Mouse (Mus musculus) 3T3-L1 (cell line): ENCODE data around the gene H2al1d.
"Not testable (repeated sequence)": the region's sequence is repeated elsewhere in the genome, so short reads cannot be mapped to it uniquely, and the experiment has no call there.

Experiments used
- DNase-seq: peaks from one replicate; pipeline ENCODE4 v3.0.0-alpha.2; 2015; ENCODE audit warnings: low read depth, low spot score

H2al1d gene

DNA sequence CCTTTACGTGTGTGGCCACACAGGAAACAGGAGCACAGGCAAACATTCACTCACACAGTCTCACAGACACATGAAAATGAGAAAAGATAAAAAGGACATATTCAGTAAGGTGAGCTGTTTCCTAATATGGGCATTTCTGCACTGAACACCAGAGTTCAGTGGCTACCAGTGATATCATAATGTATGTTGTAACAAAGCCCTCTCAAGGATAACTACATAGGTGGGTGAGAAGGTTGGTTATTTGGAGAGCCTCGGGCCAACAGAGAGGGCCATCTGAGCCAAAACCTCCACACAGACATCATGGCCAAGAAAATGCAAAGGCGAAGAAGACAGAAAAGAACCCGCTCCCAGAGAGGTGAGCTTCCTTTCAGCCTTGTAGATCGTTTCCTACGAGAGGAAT, at the start of gene H2al1d:
TSS of gene H2al1d (plus strand) at position 301 of the 400 bp plus-strand sequence.
- DNase-seq = not testable (repeated sequence)

DNA sequence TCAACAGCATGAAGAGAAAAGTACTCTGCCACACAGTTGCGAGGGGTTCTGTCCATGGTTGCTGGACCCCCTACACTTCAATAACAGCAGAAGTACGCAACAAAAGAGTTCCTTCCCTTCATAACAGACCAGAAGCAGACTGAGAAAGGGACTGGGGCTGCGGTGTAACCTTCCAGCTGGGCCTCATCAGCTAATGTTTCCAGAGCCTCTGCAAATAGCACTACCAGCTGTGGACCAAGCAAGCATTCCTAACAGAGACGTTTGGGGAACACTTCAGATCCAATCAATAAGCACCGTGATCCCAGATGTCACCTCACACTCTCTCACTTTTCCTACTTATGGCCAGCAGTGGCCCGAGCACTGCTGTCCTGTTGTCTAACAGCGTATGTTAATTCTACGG, 43.7 kb upstream of the H2al1d start:
- no peak for DNase-seq

DNA sequence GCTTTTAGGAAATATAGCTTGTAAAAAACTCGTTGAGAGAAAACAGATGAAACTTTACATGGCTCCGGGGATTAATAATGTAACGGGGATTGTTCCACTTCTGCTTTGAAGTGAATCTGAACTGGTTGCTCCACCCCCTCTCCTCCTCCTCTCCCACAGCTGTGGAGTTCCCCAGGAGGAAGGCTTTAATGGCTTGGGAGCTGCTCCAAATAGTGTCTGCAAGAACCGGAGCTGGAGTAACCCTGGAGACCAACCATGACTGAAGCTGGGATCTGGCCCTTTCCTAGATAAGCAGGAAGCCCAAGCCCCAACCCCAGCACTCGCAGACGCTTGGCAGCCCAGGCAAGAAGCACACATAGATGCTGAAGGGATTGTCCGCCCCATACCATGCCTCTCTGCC, 40.8 kb upstream of the H2al1d start:
- DNase-seq = no peak

DNA sequence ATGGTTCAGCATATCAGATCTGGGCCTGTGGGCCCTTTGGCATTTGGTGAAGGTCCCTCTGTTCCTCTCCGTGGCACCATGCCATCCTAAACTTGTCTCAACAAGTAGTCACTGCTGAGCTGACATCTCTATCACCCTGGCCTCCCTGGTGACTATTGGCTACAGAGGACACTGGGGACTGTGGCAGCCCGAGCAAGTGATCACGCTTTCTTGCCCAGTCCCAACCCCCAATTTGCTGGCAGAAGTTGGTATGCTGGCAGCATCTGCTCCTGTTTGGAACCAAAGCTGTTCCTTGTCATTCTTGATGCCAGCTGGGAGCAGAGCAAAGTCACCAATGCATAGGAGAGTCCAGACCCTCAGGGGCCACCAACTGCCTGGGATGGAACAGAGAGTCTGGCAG, 39.5 kb upstream of the H2al1d start:
- no peak for DNase-seq

DNA sequence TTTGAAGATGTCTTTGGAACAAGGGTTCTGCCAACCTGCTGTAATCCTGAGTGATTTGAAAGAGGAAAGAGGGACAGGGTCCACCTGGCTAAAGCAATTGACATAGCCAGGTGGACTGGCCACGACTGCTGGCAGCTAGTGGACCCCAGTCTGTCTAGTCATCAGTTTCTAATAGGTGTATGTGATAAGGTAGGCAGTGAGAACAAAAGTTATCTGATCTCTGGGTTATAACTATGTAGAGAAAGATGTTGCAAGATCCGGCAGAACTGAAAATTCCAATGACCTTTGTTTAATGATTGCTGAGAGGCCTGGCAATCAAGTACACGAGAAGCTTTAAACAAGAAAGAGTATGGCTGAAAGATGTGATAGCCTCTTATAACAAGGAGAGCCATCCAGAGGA, 35.4 kb upstream of the H2al1d start:
- no peak for DNase-seq

DNA sequence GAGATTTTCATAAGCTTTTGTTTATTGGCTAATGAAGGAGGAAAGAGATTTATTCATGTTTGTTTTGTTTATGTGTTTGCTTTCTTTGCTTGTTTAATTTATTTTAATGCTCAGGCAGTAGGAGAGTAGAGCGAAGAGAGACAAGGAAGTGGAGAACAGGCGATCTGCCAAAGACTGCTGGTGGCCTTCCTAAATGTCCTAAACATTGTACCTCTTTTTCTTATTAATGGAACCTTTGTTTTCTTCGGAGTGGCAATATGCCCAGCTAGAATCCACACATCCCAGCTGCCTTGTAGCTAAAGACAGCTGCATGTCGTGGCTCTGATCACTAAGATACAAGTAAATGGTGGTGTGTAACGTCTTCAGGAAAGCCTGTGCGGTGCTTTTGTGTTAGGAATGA, 31.5 kb upstream of the H2al1d start:
- no peak for DNase-seq

DNA sequence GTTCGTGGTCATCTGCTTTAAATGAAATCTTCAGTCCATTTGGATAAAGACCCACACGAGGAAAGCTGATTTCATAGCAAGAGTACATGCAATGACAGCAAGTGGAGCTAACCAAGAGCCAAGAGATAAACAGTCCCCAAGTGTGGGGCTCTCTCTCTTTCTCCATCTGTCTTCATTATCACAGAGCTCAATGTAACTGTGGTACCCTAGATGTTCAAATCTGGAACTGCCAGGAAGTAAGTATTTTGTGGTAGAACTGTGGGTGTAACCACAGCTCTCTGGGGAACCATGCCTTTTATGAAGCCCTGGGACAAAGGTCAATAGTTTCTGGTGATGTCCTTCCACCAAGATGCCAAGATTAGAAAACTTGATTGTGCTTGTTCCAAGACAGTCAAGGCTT, 27.9 kb upstream of the H2al1d start:
- no peak for DNase-seq

DNA sequence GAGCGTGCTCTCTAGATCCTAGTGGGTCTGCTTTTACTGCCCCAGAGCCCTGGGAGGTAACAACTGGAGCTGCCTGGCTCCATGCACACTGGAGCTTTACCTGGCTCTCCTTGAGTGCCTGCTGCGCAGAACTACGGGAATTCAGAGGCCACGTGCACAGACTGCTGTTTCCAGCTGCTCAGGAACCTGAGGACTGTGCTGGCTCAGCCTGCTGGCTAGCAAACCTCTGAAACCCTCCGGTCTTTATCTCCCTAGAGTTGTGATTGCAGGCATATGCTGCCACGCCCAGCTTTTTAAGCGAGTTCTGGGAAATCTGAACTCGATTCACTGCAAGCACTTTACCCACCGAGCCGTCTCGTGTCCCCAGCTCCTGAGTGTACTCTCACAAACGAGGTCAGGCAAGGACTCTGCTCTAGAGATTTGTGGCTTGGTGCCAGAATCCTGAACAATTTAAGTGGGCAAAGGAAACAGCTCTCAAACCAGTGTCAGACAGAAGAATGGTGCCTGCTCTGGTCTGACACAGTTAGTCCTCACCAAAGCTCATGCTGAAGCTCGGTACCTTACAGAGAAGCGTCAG, 20.2 kb upstream of the H2al1d start:
- no peak for DNase-seq

DNA sequence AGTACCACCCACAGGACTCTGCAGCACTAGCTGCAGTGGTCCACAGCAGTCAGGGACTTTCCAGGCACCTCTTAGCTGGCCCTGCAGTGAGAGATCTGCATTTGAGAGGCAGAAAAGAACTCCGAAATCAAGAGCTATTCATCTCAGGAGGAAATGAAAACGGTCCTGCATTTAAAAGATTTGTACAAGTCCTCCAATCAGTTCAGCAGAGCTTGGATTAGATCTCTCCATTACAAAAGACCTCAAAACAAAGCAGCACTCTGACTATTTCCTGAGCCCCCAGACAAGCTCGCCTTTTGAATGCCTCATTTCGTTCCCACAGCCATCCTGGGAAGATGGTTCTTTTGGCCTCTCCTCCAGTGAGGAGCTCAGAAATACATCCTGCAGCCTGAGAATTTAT, 19.4 kb upstream of the H2al1d start:
- DNase-seq = peak; percentile 2

DNA sequence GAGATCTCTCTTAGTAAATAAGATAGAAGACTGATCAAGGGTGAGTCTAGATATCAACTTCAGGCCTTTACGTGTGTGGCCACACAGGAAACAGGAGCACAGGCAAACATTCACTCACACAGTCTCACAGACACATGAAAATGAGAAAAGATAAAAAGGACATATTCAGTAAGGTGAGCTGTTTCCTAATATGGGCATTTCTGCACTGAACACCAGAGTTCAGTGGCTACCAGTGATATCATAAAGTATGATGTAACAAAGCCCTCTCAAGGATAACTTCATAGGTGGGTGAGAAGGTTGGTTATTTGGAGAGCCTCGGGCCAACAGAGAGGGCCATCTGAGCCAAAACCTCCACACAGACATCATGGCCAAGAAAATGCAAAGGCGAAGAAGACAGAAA, 9.7 kb upstream of the H2al1d start, which contains the start of gene H2al1a:
TSS of gene H2al1a (plus strand) at position 301 of the 400 bp plus-strand sequence.
- not testable (repeated sequence) for DNase-seq

DNA sequence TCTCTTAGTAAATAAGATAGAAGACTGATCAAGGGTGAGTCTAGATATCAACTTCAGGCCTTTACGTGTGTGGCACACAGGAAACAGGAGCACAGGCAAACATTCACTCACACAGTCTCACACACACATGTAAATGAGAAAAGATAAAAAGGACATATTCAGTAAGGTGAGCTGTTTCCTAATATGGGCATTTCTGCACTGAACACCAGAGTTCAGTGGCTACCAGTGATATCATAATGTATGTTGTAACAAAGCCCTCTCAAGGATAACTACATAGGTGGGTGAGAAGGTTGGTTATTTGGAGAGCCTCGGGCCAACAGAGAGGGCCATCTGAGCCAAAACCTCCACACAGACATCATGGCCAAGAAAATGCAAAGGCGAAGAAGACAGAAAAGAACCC, 6.5 kb upstream of the H2al1d start, which contains the start of gene H2al1b:
TSS of gene H2al1b (plus strand) at position 301 of the 400 bp plus-strand sequence.
- DNase-seq = not testable (repeated sequence)

DNA sequence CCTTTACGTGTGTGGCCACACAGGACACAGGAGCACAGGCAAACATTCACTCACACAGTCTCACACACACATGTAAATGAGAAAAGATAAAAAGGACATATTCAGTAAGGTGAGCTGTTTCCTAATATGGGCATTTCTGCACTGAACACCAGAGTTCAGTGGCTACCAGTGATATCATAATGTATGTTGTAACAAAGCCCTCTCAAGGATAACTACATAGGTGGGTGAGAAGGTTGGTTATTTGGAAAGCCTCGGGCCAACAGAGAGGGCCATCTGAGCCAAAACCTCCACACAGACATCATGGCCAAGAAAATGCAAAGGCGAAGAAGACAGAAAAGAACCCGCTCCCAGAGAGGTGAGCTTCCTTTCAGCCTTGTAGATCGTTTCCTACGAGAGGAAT, 3.3 kb upstream of the H2al1d start, which contains the start of gene H2al1c:
TSS of gene H2al1c (plus strand) at position 301 of the 400 bp plus-strand sequence.
- not testable (repeated sequence) for DNase-seq

DNA sequence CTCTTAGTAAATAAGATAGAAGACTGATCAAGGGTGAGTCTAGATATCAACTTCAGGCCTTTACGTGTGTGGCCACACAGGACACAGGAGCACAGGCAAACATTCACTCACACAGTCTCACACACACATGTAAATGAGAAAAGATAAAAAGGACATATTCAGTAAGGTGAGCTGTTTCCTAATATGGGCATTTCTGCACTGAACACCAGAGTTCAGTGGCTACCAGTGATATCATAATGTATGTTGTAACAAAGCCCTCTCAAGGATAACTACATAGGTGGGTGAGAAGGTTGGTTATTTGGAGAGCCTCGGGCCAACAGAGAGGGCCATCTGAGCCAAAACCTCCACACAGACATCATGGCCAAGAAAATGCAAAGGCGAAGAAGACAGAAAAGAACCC, 3.0 kb downstream of the H2al1d start, which contains the start of gene H2al1e:
TSS of gene H2al1e (plus strand) at position 301 of the 400 bp plus-strand sequence.
- DNase-seq = not testable (repeated sequence)

DNA sequence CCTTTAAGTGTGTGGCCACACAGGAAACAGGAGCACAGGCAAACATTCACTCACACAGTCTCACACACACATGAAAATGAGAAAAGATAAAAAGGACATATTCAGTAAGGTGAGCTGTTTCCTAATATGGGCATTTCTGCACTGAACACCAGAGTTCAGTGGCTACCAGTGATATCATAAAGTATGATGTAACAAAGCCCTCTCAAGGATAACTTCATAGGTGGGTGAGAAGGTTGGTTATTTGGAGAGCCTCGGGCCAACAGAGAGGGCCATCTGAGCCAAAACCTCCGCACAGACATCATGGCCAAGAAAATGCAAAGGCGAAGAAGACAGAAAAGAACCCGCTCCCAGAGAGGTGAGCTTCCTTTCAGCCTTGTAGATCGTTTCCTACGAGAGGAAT, 6.2 kb downstream of the H2al1d start, which contains the start of gene H2al1f:
TSS of gene H2al1f (plus strand) at position 301 of the 400 bp plus-strand sequence.
- DNase-seq = not testable (repeated sequence)

DNA sequence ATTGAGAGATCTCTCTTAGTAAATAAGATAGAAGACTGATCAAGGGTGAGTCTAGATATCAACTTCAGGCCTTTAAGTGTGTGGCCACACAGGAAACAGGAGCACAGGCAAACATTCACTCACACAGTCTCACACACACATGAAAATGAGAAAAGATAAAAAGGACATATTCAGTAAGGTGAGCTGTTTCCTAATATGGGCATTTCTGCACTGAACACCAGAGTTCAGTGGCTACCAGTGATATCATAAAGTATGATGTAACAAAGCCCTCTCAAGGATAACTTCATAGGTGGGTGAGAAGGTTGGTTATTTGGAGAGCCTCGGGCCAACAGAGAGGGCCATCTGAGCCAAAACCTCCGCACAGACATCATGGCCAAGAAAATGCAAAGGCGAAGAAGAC, 9.3 kb downstream of the H2al1d start, which contains the start of gene H2al1g:
TSS of gene H2al1g (plus strand) at position 301 of the 400 bp plus-strand sequence.
- not testable (repeated sequence) for DNase-seq

DNA sequence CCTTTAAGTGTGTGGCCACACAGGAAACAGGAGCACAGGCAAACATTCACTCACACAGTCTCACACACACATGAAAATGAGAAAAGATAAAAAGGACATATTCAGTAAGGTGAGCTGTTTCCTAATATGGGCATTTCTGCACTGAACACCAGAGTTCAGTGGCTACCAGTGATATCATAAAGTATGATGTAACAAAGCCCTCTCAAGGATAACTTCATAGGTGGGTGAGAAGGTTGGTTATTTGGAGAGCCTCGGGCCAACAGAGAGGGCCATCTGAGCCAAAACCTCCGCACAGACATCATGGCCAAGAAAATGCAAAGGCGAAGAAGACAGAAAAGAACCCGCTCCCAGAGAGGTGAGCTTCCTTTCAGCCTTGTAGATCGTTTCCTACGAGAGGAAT, 12.6 kb downstream of the H2al1d start, which contains the start of gene H2al1h:
TSS of gene H2al1h (plus strand) at position 301 of the 400 bp plus-strand sequence.
- DNase-seq = not testable (repeated sequence)

DNA sequence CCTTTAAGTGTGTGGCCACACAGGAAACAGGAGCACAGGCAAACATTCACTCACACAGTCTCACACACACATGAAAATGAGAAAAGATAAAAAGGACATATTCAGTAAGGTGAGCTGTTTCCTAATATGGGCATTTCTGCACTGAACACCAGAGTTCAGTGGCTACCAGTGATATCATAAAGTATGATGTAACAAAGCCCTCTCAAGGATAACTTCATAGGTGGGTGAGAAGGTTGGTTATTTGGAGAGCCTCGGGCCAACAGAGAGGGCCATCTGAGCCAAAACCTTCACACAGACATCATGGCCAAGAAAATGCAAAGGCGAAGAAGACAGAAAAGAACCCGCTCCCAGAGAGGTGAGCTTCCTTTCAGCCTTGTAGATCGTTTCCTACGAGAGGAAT, 15.7 kb downstream of the H2al1d start, which contains the start of gene H2al1i:
TSS of gene H2al1i (plus strand) at position 301 of the 400 bp plus-strand sequence.
- not testable (repeated sequence) for DNase-seq

DNA sequence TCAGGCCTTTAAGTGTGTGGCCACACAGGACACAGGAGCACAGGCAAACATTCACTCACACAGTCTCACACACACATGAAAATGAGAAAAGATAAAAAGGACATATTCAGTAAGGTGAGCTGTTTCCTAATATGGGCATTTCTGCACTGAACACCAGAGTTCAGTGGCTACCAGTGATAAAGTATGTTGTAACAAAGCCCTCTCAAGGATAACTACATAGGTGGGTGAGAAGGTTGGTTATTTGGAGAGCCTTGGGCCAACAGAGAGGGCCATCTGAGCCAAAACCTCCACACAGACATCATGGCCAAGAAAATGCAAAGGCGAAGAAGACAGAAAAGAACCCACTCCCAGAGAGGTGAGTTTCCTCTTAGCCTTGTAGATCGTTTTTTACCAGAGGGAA, 18.9 kb downstream of the H2al1d start, which contains the start of gene H2al1j:
TSS of gene H2al1j (plus strand) at position 301 of the 400 bp plus-strand sequence.
- not testable (repeated sequence) for DNase-seq

DNA sequence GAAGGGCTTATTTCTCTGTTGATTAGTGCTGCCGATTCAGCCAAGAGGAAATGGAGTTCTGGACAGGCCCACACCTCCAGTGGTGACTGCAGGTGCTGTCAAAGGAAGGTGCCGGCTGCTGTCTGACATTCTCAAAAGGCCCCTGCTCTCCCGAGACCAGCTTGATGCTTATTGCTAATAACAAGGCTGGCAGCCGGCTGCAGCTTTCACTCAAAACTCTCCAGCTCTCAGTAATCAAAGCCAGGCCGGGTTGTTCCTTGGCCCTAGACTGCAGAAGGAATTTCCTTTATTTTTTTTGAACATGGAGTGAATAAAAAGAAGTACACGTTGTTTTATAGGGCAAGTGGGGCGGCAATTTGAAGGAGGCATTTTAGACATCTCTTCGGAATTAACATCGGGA, 37.1 kb downstream of the H2al1d start:
- DNase-seq = no peak

DNA sequence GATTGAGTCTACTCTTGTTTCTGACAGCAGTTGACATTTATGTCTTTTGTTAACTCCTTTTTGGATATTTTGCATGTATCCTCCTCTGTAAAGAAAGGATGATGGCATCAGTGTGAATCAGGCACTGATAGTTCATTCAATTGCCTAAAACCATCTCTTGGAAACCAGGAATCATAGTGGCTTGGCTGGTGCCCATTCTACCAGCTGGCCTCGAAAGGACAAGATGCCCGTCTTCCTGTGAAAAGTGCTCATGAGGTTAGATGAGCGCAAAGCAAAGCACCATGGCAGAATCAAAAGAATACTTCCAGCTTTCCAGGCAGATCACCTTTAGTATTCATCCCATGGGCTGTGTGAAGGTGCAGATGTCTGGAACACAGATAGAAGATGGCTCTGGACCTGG, 38.1 kb downstream of the H2al1d start:
- DNase-seq = no peak
